Mouse (Mus musculus): ENCODE results near the gene Myadm.
"Not testable (repeated sequence)": the region's sequence is repeated elsewhere in the genome, so short reads cannot be mapped to it uniquely, and the experiment has no call there.

Myadm gene

DNA sequence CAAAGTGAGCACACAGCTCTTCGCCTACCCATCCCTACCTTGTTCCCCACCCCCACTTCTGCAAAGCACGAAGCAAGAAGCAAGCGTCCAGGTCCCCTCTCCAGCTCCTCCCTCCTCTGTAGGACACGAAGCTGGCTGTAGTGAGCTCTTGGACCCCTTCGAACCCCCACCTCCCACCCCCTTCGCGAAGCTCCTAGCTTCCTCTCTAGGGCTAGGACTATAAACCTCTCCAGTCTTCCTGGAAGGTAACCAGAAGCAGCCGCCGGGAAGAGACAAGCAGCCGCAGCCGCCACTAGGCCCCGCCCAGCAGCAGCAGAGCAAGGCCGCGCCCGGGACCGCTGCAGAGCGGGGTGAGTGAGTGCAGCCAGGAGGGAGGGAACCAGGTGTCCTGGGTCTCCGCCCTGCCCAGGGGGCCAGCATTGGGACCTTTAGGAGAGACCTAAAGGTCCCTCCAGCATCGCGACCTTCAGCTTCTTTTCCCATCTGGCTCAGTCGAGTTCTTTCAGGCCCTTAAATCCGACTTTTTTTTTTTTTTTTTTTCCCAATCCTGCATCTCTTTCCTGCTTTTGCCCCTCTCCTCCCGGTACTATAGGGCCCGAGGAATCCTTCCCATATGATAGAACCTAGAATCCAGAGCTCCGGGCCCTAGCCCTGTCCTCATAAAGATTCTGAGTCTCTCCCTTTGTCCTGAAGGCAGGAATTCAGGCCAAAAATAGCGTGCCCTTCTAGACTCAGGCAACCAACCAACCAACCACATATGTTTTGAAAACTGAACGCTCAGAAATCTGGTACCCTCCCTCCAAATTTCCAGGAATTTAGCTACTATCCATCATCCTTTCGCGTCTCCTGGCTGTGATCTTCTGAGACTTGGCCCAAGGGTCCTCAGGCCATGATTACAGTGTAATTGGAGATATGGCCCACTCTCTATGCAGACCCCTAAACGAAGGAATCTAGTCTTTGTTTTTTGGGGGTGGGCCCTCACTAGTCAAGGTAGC lies at the start of gene Myadm, which contains the start of gene Prkcg:
TSS of gene Myadm (plus strand) at position 105 of the 995 bp plus-strand sequence.
TSS of gene Prkcg (plus strand) at position 204 of the 995 bp plus-strand sequence.
- DNase-seq (ENCODE audit: low spot score in 2 of 2) = peak; percentile 57 to 61

DNA sequence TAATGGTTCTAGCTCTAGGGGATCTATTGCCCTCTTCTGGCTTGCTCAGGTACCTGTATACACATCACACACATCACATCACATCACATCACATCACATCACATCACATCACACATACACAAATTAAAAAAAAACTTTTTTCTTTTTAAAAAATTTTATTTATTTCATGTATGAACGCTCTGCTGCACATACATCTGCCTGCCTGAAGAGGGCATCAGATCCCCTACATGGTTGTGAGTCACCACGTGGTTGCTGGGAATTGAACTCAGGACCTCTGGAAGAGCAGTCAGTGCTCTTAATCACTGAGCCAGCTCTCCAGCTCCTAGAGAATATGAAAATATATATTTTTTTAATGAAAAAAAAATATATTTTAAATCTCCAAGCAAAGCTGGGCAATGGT lies 49.7 kb upstream of the Myadm start:
- no peak for DNase-seq (ENCODE audit: low spot score in 2 of 2)

DNA sequence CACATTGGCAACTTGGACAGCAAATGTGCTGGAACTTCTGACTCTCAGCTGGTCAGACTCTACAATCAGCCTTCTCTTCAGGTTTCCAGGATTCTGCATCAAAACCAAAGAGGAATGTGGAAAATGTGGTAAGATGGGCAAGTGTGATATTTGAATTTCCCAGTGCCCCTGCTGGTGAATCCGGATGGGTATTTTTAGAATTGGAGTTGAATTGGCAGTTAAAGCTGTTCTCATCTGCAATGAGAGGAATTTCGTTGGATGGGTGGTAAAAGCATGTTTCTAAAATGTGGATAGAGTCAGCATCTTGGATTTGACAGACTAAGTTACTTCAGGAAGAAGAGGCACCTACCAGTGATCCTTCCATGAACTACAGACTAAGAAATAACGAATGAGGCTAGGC lies 28.2 kb upstream of the Myadm start:
- no peak for DNase-seq (ENCODE audit: low spot score in 2 of 2)

DNA sequence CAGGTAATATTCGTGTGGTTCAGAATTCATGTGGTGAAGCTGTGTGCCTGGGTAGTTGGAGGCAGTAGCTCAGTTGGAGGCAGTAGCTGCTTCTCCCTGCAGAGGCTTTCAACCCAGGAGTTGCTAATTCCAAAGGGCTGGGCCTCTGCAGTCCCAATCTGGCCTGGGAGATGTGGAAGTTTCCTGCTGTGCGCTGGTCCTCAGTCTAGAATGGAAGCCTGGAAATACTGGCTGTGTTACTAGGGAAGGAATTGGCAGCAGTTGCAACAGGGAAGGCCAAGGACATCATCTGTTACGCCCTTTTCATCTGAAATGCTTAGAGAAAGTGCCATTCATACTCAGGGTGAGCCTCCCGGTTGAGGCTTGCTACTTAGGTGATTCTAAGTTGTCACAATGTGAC lies 27.4 kb upstream of the Myadm start:
- DNase-seq (ENCODE audit: low spot score in 2 of 2) = no peak

DNA sequence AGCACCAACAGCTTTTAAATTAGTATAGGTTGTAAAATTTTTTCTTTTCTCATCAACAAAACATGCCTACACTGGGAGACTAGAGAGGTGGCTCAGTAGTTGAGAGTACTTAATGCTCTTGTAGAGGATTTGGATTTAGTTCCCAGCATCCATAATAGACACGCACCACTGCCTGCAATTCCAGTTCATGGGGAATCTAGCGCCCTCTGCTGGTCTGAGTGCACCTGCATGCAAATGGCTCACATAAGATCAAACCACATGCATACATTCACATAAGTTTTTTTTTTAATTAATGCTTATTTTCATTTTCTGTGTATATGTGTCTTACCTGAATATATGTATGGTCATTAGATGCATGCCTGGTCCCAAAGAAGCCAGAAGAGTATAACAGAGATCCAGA lies 26.1 kb upstream of the Myadm start:
- peak in 1 of 2 experiments; percentile 12 for DNase-seq (ENCODE audit: low spot score in 2 of 2)

DNA sequence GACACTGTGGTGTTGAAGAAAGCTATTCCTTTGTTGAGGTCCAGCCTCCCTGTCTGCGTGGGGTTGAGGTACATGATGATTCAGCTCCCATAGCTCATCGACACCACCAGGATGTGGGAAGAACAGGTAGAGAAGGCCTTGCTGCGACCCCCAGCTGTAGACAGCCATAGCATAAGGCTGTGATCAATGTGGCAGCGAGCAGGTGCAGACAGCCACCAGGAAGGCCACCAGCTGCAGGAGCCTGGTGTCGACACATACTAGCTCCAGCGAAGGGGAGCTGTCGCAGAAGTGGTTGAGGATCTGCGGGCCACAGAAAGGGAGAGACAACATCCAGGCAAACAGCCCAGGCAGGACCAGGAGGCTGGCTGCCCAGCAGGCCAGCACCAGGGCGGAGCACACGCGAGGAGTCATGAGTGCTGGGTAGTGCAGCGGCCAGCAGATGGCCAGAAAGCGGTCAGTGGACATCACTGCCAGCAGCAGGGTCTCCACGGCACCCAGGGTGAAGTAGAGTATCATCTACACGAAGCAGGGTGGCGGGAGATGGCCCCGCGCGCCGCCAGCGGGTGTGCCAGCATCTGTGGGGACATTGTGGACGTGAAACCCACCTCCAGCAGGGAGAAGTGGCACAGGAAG lies 24.4 kb upstream of the Myadm start:
- DNase-seq (ENCODE audit: low spot score in 2 of 2) = no peak

DNA sequence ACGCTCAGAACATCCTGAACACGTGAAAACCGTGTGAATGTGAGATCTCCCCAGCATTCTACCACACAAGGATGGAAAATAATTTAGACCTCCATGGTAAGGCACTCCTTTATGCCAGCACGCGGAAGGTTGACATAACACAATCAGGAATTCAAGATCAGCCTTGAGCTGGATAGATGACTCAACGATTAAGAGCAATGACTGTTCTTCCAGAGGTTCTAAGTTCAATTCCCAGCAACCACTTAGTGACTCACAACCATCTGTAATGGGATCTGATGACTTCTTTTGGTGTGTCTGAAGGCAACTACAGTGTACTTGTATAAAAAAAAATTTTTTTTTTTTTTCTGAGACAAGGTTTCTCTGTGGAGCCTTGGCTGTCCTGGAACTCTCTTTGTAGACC lies 23.6 kb upstream of the Myadm start:
- no peak for DNase-seq (ENCODE audit: low spot score in 2 of 2)

DNA sequence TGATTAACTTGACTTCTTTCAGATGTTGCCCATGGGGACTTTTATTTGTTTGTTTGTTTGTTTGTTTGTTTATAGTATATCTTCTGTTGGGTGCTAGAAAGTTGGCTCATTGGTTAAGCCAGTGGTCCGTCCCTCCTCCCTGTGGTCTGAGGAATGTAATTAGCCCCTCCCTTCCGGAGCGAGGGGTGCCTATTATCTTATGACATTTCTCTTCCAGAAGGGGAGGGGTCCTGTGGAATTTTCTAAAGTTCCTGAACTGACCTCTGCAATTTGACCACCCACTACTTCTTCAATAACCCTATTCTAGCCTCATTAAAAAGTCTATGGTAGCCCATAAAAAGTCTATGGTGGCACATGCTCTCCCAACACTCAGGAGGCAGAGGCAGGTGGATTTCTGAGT lies 21.6 kb upstream of the Myadm start:
- DNase-seq (ENCODE audit: low spot score in 2 of 2) = no peak

DNA sequence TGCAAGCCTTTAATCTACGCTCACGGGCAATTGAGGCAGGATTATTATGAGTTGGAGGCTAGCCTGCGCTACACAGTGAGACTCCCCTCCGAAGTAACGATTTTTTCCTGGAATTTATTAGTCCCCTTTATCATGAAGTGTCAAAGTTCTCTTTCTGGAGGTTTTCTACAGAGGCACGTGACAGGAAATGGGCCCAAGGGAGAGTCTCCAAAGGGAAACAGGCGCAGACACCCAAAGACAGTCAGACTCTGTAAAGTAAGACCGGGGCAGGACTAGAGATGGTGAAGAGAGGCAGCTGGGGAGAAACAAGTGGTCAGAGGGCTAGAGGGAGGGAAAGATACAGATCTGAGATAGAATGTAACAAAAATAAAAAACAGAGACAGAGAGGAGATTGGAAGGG lies 21.0 kb upstream of the Myadm start:
- DNase-seq (ENCODE audit: low spot score in 2 of 2) = no peak

DNA sequence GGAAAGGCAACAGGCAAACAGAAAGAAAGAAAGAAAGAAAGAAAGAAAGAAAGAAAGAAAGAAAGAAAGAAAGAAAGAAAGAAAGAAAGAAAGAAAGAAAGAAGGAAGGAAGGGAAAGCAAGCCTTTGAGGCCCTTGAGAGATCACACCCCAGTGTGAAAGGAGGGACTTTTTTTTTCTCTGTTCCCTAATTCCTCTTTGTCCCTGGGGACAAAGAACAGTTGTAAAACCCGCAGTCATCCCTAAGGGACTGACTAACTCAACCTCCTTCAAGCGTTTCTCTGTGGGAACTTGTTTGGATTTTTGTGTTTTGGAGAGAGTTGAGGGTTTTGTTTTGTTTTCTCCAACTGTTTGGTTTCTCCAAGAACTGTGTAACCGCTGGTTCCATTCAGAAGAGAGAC lies 20.6 kb upstream of the Myadm start:
- no peak for DNase-seq (ENCODE audit: low spot score in 2 of 2)

DNA sequence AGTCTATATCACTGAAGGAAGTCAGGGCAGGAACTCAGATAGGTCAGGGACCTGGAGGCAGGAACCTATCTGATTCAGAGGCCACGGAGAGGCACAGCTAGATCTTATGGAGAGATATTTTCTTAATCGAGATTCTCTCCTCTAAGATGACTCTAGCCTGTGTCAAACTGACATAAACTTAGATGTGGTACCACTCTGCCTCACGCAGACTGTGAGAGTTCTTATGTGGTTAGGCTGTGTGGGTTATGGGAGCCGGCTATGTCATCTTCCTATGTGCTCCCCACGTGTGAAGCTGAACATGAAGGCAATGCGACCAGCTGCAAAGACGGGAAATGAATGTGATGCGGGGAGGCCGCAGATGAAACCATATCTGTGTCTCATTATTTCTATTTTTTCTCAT lies 16.7 kb upstream of the Myadm start:
- DNase-seq (ENCODE audit: low spot score in 2 of 2) = no peak

DNA sequence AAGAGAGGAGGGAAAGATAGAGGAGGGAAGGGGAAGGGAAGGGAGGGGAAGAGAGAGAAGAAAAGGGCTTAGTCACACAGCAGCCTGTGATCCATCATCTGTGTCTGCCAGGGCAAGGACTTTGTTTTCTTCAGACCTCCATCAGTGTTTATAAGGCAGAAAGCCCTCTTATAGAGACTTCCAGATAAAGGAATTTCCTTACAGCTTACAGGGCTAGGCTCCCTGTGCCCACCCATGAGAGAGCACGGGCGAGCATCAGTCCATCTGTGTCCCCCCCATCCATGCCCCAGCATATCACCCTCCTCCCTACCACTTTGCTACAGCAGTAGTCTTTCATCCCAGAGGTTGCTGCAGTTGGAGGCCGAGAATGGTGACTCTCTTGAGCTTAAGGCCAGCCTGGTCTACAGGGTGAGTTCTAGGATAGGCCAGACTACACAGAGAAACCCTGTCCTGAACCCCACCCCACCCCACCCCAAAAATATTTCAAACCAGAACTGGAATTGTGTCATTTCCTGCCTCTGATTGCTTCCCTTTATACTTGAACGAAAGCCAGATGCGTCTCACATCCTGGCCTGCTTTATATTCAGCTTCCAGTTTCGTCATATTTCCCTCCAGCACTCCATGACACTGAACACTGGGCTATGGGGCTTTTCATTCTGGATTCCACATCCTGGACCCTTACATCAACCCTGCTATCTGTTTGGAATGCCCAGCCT lies 13.3 kb upstream of the Myadm start:
- DNase-seq (ENCODE audit: low spot score in 2 of 2) = no peak

DNA sequence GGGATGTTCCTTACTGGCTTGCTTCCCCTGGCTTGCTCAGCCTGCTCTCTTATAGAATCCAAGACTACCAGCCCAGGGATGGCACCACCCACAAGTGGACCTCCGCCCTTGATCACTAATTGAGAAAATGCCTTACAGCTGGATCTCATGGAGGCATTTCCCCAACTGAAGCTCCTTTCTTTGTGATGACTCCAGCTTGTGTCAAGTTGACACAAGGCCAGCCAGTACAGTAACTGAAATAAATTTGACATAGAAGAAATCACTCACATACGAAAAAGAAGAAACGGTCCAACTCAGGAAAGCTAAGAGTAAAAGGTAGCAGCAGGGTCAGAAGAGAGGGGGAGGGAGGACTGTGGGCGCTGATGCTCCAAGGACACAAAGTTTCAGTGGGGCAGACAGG lies 12.1 kb upstream of the Myadm start:
- DNase-seq (ENCODE audit: low spot score in 2 of 2) = not testable (repeated sequence)

DNA sequence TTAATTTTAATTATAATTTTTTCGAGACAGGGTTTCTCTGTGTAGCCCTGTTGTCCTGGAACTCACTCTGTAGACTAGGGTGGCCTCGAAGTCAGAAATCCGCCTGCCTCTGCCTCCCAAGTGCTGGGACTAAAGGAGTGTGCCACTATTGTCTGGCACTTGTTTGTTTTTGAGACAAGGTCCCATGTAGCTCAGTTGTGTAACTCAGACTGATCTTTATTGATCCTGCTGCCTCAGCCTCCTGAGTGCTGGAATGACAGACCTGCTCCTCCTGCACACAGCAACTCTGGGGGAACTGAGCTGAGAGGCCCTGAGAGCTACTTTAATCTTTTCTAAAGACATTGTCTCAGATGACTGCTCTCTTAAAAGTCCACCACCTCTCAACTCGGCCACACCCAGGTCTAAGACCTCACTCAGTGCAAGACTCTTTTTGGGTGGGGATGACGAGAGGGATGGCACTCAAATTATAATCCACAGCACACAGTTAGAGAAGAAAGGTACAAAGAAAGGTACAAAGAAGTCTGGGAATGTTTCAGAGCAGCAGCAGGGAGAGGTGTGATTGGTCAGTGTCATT lies 8.7 kb upstream of the Myadm start:
- no peak for DNase-seq (ENCODE audit: low spot score in 2 of 2)

DNA sequence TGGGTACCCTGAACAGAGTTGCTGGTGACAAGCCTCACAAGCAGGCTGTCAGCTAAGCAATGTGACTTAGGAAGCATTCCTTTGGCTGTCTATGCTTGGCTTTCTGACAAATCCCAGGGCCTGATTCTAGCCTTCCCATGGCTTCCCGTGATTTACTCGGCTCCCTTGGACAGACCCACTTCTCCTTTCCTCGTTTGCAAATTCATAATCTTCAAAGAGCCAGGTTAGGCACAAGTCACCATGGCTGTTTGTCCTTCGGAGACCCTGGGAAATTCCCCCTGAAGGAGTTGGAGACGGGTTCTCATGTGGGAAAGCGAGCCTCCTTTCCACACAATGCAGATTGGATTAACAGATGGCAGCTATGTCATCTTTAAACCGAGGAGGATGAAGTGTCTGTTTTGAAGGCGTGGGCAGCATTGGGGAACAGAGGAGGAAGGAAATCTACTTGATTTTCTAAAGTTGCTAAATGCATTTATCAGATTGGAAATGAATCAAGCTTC lies 8.2 kb upstream of the Myadm start:
- no peak for DNase-seq (ENCODE audit: low spot score in 2 of 2)

DNA sequence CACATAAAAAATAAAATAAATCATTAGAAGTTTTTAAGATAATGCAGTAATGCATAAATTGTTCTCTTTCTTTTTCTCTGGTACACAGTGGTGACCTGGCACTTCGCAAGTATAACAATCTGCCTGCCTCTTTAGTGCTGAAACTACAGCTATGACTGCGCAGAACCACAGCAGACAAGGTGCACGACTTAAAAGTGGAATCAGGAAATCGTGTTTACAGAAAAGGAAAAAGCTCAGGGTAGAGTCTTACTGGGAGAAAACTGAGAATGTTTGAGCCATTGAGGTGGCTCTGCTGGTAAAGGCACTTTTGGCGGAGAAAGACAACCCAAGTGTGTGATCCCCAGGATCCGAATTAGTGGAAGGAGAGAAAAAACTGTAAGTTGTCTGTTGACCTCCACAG lies 7.1 kb upstream of the Myadm start:
- no peak for DNase-seq (ENCODE audit: low spot score in 2 of 2)

DNA sequence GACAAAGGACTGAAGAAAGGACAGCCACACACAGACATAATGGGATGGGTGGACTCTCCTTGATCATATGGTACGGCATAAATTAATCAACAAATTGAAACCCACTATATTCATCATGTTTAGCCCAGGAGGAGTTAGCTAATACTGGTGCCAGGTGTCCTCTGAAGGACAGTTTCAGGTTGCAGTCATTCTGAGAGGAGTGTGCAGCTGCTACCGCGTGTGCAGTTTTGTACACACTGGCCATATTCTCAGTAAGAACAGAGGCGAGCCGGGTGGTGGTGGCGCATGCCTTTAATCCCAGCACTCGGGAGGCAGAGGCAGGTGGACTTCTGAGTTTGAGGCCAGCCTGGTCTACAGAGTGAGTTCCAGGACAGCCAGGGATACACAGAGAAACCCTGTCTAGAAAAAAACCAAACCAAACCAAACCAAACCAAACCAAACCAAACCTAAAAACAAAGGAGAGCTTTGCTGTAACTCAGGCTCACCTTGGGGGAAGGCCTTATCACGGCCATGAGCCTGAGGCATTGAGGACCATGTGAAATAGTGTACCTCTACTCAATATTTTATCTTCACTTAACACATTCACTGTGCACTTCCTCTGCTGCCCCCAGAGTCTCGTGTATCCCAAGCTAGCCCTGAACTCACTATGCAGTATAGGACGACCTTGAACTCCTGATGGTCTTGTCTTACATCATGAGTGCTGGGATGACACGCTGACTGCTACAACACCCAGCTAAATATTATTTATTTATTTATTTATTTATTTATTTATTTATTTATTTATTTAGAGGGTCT lies 5.6 kb upstream of the Myadm start:
- DNase-seq (ENCODE audit: low spot score in 2 of 2) = no peak

DNA sequence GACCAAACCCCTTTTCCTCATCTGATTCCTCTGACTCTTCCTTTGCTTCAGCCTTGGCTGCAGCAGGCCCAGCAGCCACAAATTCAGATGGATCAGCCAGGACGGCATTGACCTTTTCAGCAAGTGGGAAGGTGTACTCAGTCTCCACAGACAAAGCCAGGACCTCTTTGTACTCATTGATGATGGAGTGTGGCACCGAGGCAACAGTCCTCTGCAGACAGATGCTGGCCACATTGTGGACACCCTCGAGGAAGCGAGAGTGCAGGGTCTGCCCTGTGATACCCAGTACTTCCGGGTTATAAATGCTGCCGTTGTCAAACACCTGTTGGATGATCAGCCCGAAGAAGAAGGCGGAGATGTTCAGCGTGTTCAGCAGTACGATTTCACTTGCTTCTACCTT lies 4.3 kb upstream of the Myadm start:
- DNase-seq (ENCODE audit: low spot score in 2 of 2) = no peak

DNA sequence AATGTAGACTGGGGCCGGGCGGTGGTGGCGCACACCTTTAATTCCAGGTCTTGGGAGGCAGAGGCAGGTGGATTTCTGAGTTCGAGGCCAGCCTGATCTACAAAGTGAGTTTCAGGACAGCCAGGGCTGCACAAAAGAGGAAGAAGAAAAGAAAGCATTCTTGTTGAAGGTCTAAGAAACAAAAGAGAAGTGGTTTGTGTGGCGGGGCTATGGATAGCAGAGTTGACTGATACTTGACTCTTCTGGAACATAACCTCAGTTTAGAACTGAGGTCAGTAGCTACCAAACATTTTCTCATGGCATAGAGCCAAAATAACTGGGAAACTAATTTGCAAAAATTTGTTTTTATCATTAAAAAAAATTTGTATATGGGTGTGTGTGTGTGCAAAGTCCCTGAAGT lies 2.8 kb upstream of the Myadm start:
- DNase-seq (ENCODE audit: low spot score in 2 of 2) = no peak

DNA sequence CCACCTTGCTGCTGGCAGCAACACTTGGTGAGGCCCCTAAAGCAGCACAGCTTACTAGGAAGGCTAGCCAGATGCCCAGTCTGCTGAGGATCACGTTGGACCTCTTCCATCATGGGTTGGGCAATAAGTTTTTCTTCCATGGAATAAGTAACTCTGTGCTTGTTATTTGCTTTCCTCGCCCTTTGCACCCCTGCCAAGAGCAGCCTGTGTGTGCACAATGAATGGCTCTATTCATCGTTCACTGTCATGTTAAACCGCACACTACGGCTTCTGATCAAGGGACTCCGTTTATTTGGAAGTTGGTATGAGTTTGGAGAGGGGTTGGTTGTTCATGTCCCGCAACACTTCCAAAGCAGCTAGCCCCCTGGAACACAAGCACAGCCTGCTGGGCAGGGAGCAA lies 1.7 kb upstream of the Myadm start:
- no peak for DNase-seq (ENCODE audit: low spot score in 2 of 2)
